Mouse (Mus musculus) heart, embryonic 12.5 days (tissue): Measurements from ENCODE around the gene Gprc5c. TPM values are rescaled to one million over a fixed set of nuclear protein-coding genes. Genes with fewer than 3 reads are reported as not detected.

Source experiments
- ATAC-seq: fragments of 200-750 bp; cut with Nextera tagmentation; 2 replicates; pipeline ENCODE4 v1.8.0; 2017; ENCODE audit warnings: moderate TSS enrichment, moderate library complexity; ENCODE audit not compliant: insufficient number of reproducible peaks, low FRiP score
- H3K27ac ChIP-seq: fragments of 300-500 bp; sonication (generic); 2 replicates; pipeline ENCODE4 v1.5.1; 2016; ENCODE audit warnings: mild to moderate bottlenecking, moderate library complexity; ENCODE audit not compliant: poor library complexity, severe bottlenecking
- H3K27me3 ChIP-seq: fragments of 300-500 bp; sonication (generic); replicated peaks from 2 replicates; pipeline ENCODE4 v1.6.1; 2016; ENCODE audit warnings: mild to moderate bottlenecking, moderate library complexity
- H3K36me3 ChIP-seq: fragments of 300-500 bp; sonication (generic); 2 replicates; pipeline ENCODE4 v1.6.1; 2016; ENCODE audit warnings: mild to moderate bottlenecking, moderate library complexity
- H3K4me1 ChIP-seq: fragments of 300-500 bp; sonication (generic); replicated peaks from 2 replicates; pipeline ENCODE4 v1.6.1; 2016; ENCODE audit warnings: mild to moderate bottlenecking
- H3K4me2 ChIP-seq: fragments of 300-500 bp; sonication (generic); 2 replicates; pipeline ENCODE4 v1.6.1; 2016; ENCODE audit warnings: mild to moderate bottlenecking, moderate library complexity
- H3K4me3 ChIP-seq: fragments of 300-500 bp; sonication (generic); 2 replicates; pipeline ENCODE4 v1.5.1; 2016; ENCODE audit warnings: mild to moderate bottlenecking
- H3K9ac ChIP-seq: fragments of 300-500 bp; sonication (generic); 2 replicates; pipeline ENCODE4 v1.6.1; 2016; ENCODE audit warnings: mild to moderate bottlenecking, moderate library complexity
- H3K9me3 ChIP-seq: fragments of 300-500 bp; sonication (generic); replicated peaks from 2 replicates; pipeline ENCODE4 v1.6.1; 2016; ENCODE audit warnings: mild to moderate bottlenecking, moderate library complexity
- WGBS: fragments of 180-500 bp; shearing (Covaris S2); methylation state at CpG from one replicate; pipeline ENCODE4 v1.1.7; 2016; 5-methylcytosine and 5-hydroxymethylcytosine counted together
- polyA plus RNA-seq: library from polyadenylated mRNA; unstranded; fragments of >200 nt; fragmentation: Nextera tagmentation; extraction: Ambion mirVana; gene quantifications from 2 replicates; pipeline ENCODE4 v1.2.1, GENCODE M21; 2016

Gprc5c gene
- polyA plus RNA-seq, 1 experiment from 2014 or later, result 26.6 TPM

DNA sequence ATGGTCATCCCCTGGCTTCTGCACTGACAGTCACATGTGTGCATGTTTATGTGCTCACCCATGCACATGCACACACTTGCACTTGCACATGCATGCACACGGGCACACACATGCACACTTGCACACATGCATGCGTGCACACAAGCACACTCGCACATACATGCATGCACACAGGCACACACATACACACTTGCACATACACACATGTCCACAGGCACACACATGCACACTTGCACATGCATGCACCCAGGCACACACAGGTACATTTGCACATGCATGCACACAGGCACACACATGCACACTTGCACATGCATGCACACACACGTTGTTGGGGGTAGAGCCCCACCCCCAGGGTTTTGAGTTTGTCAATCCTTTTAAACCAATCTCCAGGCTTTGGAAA is 34.0 kb upstream of the Gprc5c start:
- Histone ChIP-seq H3K4me3 (no peak overlapping the region), H3K36me3 (no peaks in the 10 kb centered on the region), H3K4me1 (peaks cover 18% of the 10 kb centered on the region), H3K4me2 (no peak overlapping the region), H3K27me3 (0 out of 2 replicates have a peak, but pooled peaks cover 2% of the 10 kb centered on the region), H3K27ac (no peak overlapping the region), H3K9ac (no peak overlapping the region), H3K9me3 (no peaks in the 10 kb centered on the region)
- no peak for ATAC-seq
- 85% methylated on average over 4 of the region's 4 CpGs for WGBS

DNA sequence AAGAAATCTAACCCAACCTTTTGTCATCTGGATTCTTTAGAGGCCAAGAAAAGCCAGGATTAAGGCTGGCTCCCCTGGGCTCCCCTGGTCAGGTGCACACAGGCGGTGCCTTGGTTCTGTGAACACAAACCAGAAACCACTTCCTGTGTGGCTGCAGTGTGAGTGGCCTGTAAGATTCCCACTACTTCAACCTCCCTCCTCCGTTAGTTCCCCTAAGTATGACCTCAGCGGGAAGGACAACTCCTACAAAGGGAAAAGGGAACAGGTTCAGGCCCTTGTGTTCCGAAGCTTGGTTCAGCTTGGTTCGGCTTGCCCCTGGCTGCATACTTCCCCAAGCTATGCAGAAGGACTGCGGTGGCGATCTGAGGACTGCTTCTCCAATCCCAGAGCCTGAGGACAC is 32.8 kb upstream of the Gprc5c start:
- Histone ChIP-seq H3K27ac (no peak overlapping the region), H3K9ac (no peak overlapping the region), H3K4me3 (no peak overlapping the region), H3K27me3 (0 out of 2 replicates have a peak, but pooled peaks cover 2% of the 10 kb centered on the region), H3K9me3 (no peaks in the 10 kb centered on the region), H3K36me3 (no peaks in the 10 kb centered on the region), H3K4me2 (no peak overlapping the region), H3K4me1 (peaks cover 22% of the 10 kb centered on the region)
- WGBS, result 85% methylated on average over 7 of the region's 7 CpGs
- no peak for ATAC-seq

DNA sequence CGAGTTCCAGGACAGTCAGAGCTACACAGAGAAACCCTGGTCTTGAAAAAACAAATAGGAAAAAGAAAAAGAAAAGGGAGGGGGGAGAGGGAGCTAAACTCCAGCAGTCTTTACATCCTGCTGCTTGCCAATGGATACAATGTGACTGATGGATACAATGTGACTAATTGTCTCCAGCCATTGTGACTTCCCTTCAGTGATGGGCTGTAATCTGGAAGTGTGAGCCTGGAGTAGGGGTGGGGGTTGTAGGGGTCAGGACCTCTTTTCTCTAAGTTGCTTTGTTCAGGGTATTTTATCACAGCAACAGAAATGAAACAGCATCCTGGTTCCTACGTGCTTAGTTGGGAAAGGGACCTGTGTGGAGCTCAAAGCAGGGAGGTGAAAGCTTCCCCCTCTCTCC is 31.8 kb upstream of the Gprc5c start:
- 39% methylated on average over 2 of the region's 2 CpGs for WGBS
- H3K27ac ChIP-seq, result no peak overlapping the region
- no peak overlapping the region for H3K4me3 ChIP-seq
- no peak for ATAC-seq
- H3K4me2 ChIP-seq, result no peak overlapping the region
- H3K36me3 ChIP-seq, result no peaks in the 10 kb centered on the region
- no peak overlapping the region for H3K9ac ChIP-seq
- peaks cover 29% of the 10 kb centered on the region for H3K4me1 ChIP-seq
- H3K9me3 ChIP-seq, result no peaks in the 10 kb centered on the region
- H3K27me3 ChIP-seq, result 0 out of 2 replicates have a peak, but pooled peaks cover 2% of the 10 kb centered on the region

DNA sequence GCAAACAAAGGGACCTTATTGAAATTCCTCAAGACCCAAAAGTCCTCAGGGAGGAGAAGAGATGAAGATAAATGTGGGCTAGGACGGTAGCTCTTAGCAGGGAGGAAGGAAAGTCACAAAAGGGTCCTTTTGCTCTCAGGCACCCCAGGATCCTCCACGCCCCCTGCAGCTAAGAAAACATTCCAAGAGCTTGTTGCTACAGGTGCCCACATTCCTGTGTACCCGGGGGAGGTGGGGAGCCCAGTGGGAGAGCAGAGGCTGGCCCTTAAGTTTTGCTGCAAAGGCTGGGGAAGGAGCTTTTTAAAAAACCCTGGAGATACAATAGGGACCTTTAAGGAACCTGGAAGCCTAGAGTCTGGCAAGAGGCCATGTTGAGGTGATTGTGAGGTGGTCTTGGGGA is 30.5 kb upstream of the Gprc5c start:
- H3K27ac ChIP-seq, result no peak overlapping the region
- no peak for ATAC-seq
- 39% methylated on average over 3 of the region's 3 CpGs for WGBS

DNA sequence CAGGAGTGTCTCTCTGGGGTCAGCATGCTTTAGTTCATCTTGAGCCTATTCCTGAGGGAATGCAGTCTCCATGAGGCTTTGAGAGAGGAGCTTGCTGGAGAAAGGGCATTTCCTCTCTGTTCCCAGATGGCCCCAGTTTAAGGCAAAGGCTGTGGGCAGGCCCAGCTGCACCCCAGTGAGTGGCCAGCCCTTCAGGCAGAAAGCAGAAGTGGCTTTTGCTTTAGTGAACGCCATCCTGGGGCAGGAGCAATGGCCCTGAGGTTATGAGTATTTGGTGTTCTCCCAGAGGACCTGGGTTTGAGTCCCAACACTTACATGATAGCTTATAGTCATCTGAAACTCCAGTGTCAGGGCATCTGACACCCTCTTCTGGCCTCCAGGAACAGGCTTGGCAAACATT is 29.6 kb upstream of the Gprc5c start:
- Histone ChIP-seq H3K4me3 (no peak overlapping the region), H3K4me1 (peaks cover 18% of the 10 kb centered on the region), H3K4me2 (no peak overlapping the region), H3K36me3 (no peaks in the 10 kb centered on the region), H3K9ac (no peak overlapping the region), H3K27me3 (0 out of 2 replicates have a peak, but pooled peaks cover 2% of the 10 kb centered on the region), H3K9me3 (no peaks in the 10 kb centered on the region), H3K27ac (no peak overlapping the region)
- 56% methylated on average over 1 of the region's 1 CpGs for WGBS
- ATAC-seq, result no peak

More for the DNA sequence above, 30.5 kb upstream of the Gprc5c start:
- 0 out of 2 replicates have a peak, but pooled peaks cover 2% of the 10 kb centered on the region for H3K27me3 ChIP-seq
- H3K4me3 ChIP-seq, result no peak overlapping the region
- no peaks in the 10 kb centered on the region for H3K9me3 ChIP-seq
- no peak overlapping the region for H3K9ac ChIP-seq
- H3K4me2 ChIP-seq, result no peak overlapping the region
- peaks cover 18% of the 10 kb centered on the region for H3K4me1 ChIP-seq
- no peaks in the 10 kb centered on the region for H3K36me3 ChIP-seq

DNA sequence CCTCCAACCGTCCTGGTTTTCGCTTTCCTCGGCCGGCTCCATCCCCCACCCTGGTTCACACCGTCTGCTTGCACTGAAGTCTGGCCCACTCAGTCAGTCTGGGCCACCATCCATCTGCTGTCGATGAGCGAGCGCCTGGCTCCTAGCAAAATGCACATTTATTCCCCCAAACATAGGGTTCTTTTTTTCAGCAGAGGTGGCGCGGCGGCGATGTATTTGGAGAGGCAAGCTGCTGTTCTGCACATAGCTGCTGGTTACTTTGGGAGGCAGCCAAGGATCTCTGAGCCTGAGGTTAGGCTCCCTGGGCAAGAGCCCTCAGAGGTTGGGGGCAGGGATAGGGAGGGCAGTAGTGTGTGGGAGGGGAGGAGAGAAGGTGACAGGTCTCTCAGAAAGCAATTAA is 28.2 kb upstream of the Gprc5c start:
- peaks cover 26% of the 10 kb centered on the region for H3K4me1 ChIP-seq
- H3K36me3 ChIP-seq, result no peaks in the 10 kb centered on the region
- peak overlapping the region; percentile 15; the same call in 1 of the 2 replicates for H3K4me2 ChIP-seq
- no peak overlapping the region for H3K4me3 ChIP-seq
- ATAC-seq, result no peak
- H3K9ac ChIP-seq, result no peak overlapping the region
- H3K9me3 ChIP-seq, result no peaks in the 10 kb centered on the region
- H3K27me3 ChIP-seq, result no peaks in the 10 kb centered on the region
- H3K27ac ChIP-seq, result peak overlapping the region; percentile 22
- WGBS, result 51% methylated on average over 12 of the region's 12 CpGs

DNA sequence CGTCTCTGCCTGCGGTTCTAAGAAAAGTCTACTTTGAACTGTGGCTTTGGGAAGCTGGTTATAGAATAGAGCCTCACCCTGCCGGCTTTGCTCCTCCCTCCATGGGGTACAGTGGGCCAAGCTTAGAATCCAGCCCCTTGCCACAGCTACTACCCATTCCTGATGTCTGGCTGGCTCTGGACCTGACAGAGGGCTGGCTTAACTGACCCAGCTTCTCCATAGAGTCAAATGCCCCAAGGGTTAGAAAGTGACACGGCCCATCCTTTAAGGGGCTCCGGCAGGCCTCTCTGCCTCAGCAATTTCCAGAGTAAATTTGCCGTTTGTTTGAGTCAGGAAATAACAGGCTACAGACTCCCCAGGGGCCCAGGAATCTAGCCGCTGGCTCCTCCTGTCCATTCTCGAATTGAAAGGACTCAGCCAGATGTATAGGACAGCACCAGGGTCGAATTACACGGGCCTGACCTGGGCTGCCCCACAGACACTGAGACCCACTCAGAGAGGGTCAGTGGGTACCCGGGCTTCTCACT is 27.7 kb upstream of the Gprc5c start:
- Histone ChIP-seq H3K27ac (peak overlapping the region; percentile 22), H3K9me3 (no peaks in the 10 kb centered on the region), H3K4me3 (no peak overlapping the region), H3K4me2 (no peak overlapping the region), H3K4me1 (peaks cover 26% of the 10 kb centered on the region), H3K36me3 (no peaks in the 10 kb centered on the region), H3K27me3 (no peaks in the 10 kb centered on the region), H3K9ac (no peak overlapping the region)
- 13% methylated on average over 11 of the region's 11 CpGs for WGBS
- 0 out of 2 replicates have a peak, but pooled peaks have one; percentile 3 for ATAC-seq

DNA sequence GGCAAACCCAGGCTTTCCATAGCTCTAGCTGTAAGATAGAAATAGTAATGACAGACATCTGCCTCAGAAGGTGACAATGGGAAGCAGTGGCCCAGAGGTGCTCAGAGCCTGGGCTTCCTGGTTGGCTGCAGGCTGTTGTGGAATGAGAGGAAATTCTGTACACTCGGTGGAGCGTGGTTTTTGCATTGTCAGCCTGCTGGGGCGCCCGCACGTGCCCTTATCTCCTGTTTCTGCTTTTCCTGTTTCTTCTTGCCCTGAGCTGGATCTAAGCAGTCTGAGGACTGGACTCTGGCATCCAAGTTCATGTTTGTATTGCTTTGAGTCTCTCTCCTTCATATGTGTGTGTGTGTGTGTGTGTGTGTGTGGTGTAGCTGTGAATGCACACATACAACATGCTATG is 24.3 kb upstream of the Gprc5c start:
- H3K9me3 ChIP-seq, result no peaks in the 10 kb centered on the region
- no peaks in the 10 kb centered on the region for H3K27me3 ChIP-seq
- H3K4me3 ChIP-seq, result no peak overlapping the region
- peak overlapping the region; percentile 12; the same call in 1 of the 2 replicates for H3K27ac ChIP-seq
- no peak overlapping the region for H3K4me2 ChIP-seq
- WGBS, result 13% methylated on average over 5 of the region's 5 CpGs
- peak; percentile 37; the same call in 1 of the 2 replicates for ATAC-seq
- peaks cover 43% of the 10 kb centered on the region for H3K4me1 ChIP-seq
- H3K9ac ChIP-seq, result no peak overlapping the region
- H3K36me3 ChIP-seq, result no peaks in the 10 kb centered on the region

DNA sequence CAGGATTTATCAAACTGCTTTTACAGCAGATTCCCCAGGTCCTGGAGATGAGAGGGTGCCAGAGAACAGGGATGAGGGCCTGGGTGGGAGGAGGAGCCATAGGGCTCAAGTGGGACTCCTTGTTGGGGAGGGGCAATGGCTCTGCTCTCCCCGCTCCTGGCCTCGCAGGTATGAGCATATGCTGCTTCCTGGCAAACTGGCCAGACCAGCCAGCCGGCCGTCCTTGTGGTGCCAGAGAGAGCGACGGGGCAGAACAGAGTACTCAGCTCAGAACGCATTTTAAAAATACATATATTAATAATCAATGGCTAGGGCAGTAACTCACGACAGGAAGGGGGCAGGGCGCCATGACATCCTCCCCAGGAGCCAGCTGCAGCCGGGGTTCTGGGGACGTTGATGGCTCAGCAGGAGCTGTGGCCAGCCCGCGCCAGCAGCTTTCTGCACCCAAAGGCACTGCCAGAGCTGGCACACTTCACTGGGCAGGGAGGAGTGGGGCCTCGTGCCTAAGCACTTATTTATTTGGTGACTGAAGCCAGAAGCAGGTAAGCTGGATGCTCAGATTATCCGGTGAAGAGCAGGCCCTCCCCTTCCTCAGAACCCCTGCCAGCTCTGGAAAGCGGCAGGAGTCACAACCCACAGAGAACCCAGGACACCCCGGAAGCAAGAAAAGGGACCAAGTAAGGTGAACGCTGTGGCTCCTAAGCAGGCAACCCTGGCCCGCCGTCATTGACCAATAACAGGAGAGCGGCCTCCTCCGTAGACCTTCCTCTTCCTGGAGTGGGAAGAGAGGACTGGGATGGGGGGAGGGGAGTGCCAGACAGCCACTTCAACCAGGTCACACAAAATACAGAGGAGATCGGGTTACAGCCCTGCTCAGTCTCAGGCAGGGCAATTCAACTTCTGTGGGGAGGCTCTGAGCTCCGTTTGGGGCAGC is 21.2 kb upstream of the Gprc5c start:
- ATAC-seq, result peak; percentile 85
- H3K4me1 ChIP-seq, result peaks cover 46% of the 10 kb centered on the region
- no peaks in the 10 kb centered on the region for H3K36me3 ChIP-seq
- peak overlapping the region; percentile 68 for H3K9ac ChIP-seq
- H3K4me3 ChIP-seq, result peak overlapping the region; percentile 42
- H3K27ac ChIP-seq, result peak overlapping the region; percentile 97
- no peaks in the 10 kb centered on the region for H3K9me3 ChIP-seq
- WGBS, result 3% methylated on average over 24 of the region's 24 CpGs
- no peaks in the 10 kb centered on the region for H3K27me3 ChIP-seq
- peak overlapping the region; percentile 81 for H3K4me2 ChIP-seq

DNA sequence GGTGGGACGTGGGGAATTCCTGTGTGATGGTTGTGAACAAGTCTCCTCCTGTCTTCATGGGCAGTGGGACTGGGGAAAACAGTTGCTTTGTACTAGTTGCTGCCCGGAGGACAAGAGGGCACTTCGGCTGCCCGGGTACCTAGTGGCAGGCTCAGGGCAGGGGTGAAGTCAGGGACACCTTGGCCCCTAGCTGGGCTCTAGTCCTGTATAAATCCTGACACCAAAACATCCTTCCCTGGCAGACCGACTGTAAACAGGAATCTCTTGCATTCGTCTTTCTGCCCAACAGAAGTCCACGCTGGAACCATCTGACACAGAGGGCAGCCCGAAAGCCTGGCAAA is 20.5 kb upstream of the Gprc5c start:
- no peaks in the 10 kb centered on the region for H3K9me3 ChIP-seq
- peak overlapping the region; percentile 81 for H3K4me2 ChIP-seq
- peak overlapping the region; percentile 42 for H3K4me3 ChIP-seq
- WGBS, result 17% methylated on average over 8 of the region's 8 CpGs
- peak overlapping the region; percentile 56 for H3K9ac ChIP-seq
- no peaks in the 10 kb centered on the region for H3K27me3 ChIP-seq
- ATAC-seq, result peak; percentile 20; the same call in 1 of the 2 replicates
- H3K4me1 ChIP-seq, result peaks cover 46% of the 10 kb centered on the region
- H3K36me3 ChIP-seq, result no peaks in the 10 kb centered on the region
- H3K27ac ChIP-seq, result peak overlapping the region; percentile 97

DNA sequence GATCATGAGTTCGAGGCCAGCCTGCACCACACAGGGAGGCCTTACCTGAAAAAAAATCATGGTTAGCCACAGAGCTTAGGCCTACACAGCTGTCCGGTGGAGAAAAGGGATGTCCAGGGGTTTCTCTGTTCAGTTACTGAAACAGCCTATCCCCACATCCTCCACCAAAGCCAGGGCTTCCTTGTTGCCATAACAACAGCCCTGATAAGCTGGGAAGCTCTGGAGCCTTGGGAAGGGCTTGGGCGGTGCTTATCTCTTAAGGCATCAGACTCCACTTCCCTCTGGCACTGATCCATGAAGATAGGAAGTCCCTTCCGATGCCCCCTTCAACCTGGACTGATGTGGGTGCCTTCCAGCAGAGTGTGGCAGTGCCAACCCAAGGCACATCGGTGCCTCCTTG is 17.8 kb upstream of the Gprc5c start:
- peak; percentile 49; the same call in 1 of the 2 replicates for ATAC-seq
- no peaks in the 10 kb centered on the region for H3K9me3 ChIP-seq
- H3K27ac ChIP-seq, result no peak overlapping the region
- H3K4me1 ChIP-seq, result peaks cover 52% of the 10 kb centered on the region
- 34% methylated on average over 5 of the region's 5 CpGs for WGBS
- no peaks in the 10 kb centered on the region for H3K36me3 ChIP-seq
- no peak overlapping the region for H3K4me2 ChIP-seq
- H3K27me3 ChIP-seq, result no peaks in the 10 kb centered on the region
- no peak overlapping the region for H3K9ac ChIP-seq
- no peak overlapping the region for H3K4me3 ChIP-seq
